Mouse (Mus musculus) left cerebral cortex, postnatal 10 days (tissue): ENCODE measurements around the gene Rxra. TPM values are rescaled to one million over a fixed set of nuclear protein-coding genes. Genes with fewer than 3 reads are reported as not detected.

Source experiments
- DNase-seq, 2 experiments: peaks; one replicate each; pipeline ENCODE4 v3.0.0; 2021 to 2022; ENCODE audit warnings: low spot score in 2 of 2, mixed read lengths in 1 of 2; ENCODE audit errors: extremely low spot score in 1 of 2
- intact Hi-C: fragments of 180-260 bp; cut with DNase I; formaldehyde crosslinking; loops from one replicate; pipeline ENCODE4 v1.15.1; 2025
- total RNA-seq, 2 experiments: library from RNA; stranded (reverse); gene quantifications; 2 replicates each; pipeline ENCODE4 v1.2.3; 2021

Rxra gene
- total RNA-seq, 2 experiments from 2014 or later: 10.8 to 12.2 TPM

DNA sequence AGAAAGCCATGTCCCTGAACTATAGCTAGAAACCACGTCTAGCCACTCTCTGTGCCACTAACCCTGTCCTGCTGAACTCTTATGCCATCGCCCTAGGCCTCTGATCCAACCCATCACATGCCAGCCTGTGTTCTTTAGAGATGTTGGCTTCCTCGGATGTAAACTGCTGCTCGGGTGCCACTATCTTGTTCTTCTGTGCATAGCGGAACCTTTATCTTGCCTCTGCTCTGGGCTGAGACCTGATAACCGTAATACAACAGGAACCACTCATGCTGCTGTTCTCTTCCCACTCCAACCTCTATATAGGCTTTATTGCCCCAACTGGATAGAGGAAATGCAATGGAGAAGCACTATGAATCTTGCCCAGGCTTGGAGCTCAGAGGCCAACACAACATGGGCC is 11.0 kb upstream of the Rxra start:
- intact Hi-C loops: no loop called here
- DNase-seq: no peak

GRCm38 (mm10) chr2:27666719-27667118 is 9.5 kb upstream of the Rxra start:
- intact Hi-C loops: no loop called here
- peak in 1 of 2 experiments; percentile 19 for DNase-seq

DNA sequence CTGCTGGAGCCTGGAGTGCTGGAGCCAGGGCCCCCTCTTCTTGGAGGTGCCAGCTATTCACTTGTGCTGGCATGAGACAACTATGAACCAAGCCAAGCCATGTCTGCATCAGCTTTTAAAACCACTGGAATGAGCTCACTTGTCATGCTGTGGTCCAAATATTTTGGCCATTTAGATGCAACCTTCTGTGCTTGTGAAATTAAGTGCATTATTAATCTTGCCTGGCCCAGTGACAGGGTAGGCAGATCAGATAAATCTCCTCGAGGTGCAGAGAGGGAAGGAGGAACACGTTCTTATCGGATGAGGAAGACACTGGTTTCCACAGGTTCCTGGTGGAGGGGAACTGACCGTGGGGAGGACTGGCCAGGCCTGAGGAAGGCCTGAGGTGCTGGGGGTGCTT is 8.6 kb upstream of the Rxra start:
- peak in 1 of 2 experiments; percentile 9 for DNase-seq
- intact Hi-C loops: no loop called here

DNA sequence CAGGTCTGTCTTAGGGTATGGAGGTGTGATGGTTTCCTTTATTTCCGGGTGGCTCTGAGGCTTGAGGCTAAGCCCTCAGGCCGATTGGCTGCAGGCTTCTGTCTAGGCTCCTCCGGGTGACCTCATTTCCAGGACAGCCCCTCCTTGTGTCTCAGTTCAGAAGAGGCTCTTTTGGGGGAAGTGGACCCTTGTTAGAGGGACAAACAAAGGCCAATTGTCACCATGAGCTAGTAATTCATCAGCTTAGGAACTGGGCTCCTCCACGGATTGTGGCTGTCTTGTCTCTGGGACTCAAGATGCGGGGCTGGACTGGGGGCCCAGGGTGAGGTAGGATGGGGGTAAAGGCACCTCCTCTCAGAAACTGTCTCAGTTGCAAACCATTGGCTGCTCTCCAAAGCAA is 5.5 kb upstream of the Rxra start:
- DNase-seq: peak in 1 of 2 experiments; percentile 11
- intact Hi-C loops: no loop called here

GRCm38 (mm10) chr2:27671633-27672091 is 4.6 kb upstream of the Rxra start:
- intact Hi-C loops: no loop called here
- peak in 1 of 2 experiments; percentile 45 for DNase-seq

GRCm38 (mm10) chr2:27676478-27677325 is 462 bp downstream of the Rxra start:
- peak in 1 of 2 experiments; percentile 84 for DNase-seq
- intact Hi-C loops: loop anchor here (5.0 kb wide), 1 partner anchor 81 kb away; no protein-coding TSS in a partner anchor

GRCm38 (mm10) chr2:27677411-27678310 is 1.4 kb downstream of the Rxra start:
- peak in 1 of 2 experiments; percentile 73 for DNase-seq
- intact Hi-C loops: loop anchor here (5.0 kb wide), 1 partner anchor 80 kb away; no protein-coding TSS in a partner anchor

GRCm38 (mm10) chr2:27678331-27678730 is 2.1 kb downstream of the Rxra start:
- DNase-seq: no peak
- intact Hi-C loops: loop anchor here (5.0 kb wide), 1 partner anchor 79 kb away; no protein-coding TSS in a partner anchor

DNA sequence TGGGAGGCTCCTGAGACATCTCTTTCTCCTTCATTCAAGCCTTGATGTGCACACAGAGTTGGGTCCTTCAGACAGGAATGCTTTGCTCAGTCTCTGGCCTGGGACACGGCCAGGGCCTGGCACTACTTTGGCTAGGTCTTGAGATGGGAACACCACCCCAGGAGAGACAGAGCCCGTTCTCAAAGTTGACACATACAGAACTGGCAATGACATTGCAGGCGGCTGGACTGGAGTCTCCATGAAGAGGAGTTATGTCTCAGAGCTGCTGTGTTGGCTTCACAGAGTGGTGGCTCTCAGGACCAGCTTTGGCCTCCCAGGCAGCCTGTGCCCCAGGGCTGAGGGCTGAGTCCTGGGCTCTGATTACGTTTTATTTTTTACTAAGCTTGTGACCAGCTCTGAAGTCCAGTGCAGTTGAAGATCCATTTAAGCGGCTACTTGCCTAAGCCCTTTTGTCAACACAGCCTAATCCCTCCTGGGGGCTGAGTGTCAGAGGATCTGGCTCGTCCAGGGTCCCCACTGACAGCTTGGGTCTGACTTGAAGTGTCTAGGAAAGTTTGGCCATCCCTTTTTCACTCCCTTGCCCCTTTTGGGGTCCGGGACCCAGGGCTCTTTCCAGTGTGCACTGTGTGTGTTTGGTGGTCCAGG is 2.7 kb downstream of the Rxra start:
- no peak for DNase-seq
- intact Hi-C loops: loop anchor here (5.0 kb wide), 1 partner anchor 78 kb away; no protein-coding TSS in a partner anchor

- intact Hi-C loops: loop anchor here (5.0 kb wide), 1 partner anchor 78 kb away; no protein-coding TSS in a partner anchor
- DNase-seq: no peak
These were observed 3.4 kb downstream of the Rxra start for GRCm38 (mm10) chr2:27679621-27680025.

- DNase-seq: no peak
- intact Hi-C loops: no loop called here
These were observed 3.8 kb downstream of the Rxra start for GRCm38 (mm10) chr2:27680058-27680457.

GRCm38 (mm10) chr2:27680595-27680994 is 4.4 kb downstream of the Rxra start:
- DNase-seq: no peak
- intact Hi-C loops: no loop called here

DNA sequence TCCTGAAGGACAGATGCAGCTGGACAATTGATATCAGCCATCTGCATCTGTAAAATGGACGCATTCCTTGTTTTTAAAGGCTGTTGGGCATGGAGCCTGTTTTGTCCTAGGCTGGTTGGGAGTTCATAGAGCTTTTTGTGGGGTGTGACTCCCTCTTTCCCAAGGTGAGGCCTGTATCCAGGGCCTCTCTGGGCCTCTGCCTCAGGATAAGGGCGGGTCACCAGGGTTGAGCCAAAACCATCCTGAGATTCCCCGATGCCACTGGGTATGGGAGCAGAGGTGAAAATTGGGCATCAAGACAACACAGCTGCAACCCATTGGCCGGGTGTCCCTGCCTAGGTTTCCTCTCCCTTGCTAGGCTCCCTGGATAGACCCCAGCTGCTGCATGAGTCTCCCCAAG is 5.2 kb downstream of the Rxra start:
- intact Hi-C loops: no loop called here
- DNase-seq: no peak

GRCm38 (mm10) chr2:27682096-27682495 is 5.9 kb downstream of the Rxra start:
- intact Hi-C loops: no loop called here
- no peak for DNase-seq

GRCm38 (mm10) chr2:27684017-27684657 is 7.9 kb downstream of the Rxra start:
- no peak for DNase-seq
- intact Hi-C loops: no loop called here

GRCm38 (mm10) chr2:27685917-27686316 is 9.7 kb downstream of the Rxra start:
- intact Hi-C loops: no loop called here
- no peak for DNase-seq

- intact Hi-C loops: no loop called here
- no peak for DNase-seq
These were observed 10.1 kb downstream of the Rxra start for GRCm38 (mm10) chr2:27686335-27686734.

DNA sequence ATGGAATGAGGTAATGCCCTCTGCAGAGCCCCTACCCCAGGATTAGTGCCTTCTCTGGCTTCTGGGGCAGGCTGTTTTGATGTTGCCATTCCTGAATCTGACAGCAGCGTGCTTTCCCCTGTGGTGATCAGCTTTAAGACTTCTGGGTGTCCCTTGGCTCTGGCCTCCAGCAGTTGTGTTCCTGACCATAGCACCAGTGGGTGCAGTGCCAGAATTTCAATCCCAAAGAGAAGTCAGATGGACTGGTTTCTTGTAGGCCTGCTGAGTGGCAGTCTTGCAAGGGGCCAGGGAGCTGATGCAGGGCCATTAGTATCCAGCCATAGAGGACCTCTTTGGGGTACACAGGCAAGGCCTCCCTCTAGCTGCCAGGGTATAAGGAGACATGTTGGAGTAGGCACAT is 10.8 kb downstream of the Rxra start:
- DNase-seq: no peak
- intact Hi-C loops: no loop called here
